Mouse (Mus musculus) neural tube, embryonic 10.5 days (tissue): ENCODE measurements around the gene Gm10447.

ENCODE experiments used
- DNase-seq: peaks from one replicate; pipeline ENCODE4 v3.0.0-alpha.2; 2017; ENCODE audit warnings: low spot score; ENCODE audit errors: extremely low spot score

Gene Gm10447

GRCm38 (mm10) chr11:53479171-53479782 is 22.4 kb upstream of the Gm10447 start:
- peak; percentile 55 for DNase-seq

- DNase-seq: peak; percentile 64
Observed at GRCm38 (mm10) chr11:53478383-53479170, 21.7 kb upstream of the Gm10447 start.

GRCm38 (mm10) chr11:53477833-53478232 is 20.9 kb upstream of the Gm10447 start:
- no peak for DNase-seq

GRCm38 (mm10) chr11:53475620-53476019 is 18.7 kb upstream of the Gm10447 start:
- DNase-seq: no peak

- DNase-seq: no peak
Observed at GRCm38 (mm10) chr11:53472709-53473108, 15.8 kb upstream of the Gm10447 start.

- DNase-seq: peak; percentile 90
Observed at GRCm38 (mm10) chr11:53469968-53470695, 13.2 kb upstream of the Gm10447 start, which contains the start of gene Gm9837. Gene Gm9837, minus strand, starts transcription at chr11:53470479.

- DNase-seq: no peak
Observed at GRCm38 (mm10) chr11:53469294-53469967, 12.5 kb upstream of the Gm10447 start.

GRCm38 (mm10) chr11:53466231-53466971 is 9.5 kb upstream of the Gm10447 start:
- peak; percentile 85 for DNase-seq

GRCm38 (mm10) chr11:53463551-53464424 is 6.9 kb upstream of the Gm10447 start:
- DNase-seq: peak; percentile 66

- DNase-seq: no peak
Observed at GRCm38 (mm10) chr11:53461727-53462126, 4.8 kb upstream of the Gm10447 start.

GRCm38 (mm10) chr11:53460192-53460591 is 3.3 kb upstream of the Gm10447 start:
- no peak for DNase-seq

- DNase-seq: no peak
Observed at GRCm38 (mm10) chr11:53458996-53459395, 2.1 kb upstream of the Gm10447 start.

GRCm38 (mm10) chr11:53457372-53457954 is 553 bp upstream of the Gm10447 start:
- DNase-seq: no peak

GRCm38 (mm10) chr11:53453031-53453430 is 3.9 kb downstream of the Gm10447 start:
- DNase-seq: no peak

GRCm38 (mm10) chr11:53452396-53452795 is 4.5 kb downstream of the Gm10447 start:
- DNase-seq: no peak

GRCm38 (mm10) chr11:53451361-53451760 is 5.5 kb downstream of the Gm10447 start:
- no peak for DNase-seq

GRCm38 (mm10) chr11:53450070-53450705 is 6.7 kb downstream of the Gm10447 start:
- no peak for DNase-seq

- DNase-seq: no peak
Observed at GRCm38 (mm10) chr11:53448529-53448928, 8.4 kb downstream of the Gm10447 start.

- DNase-seq: no peak
Observed at GRCm38 (mm10) chr11:53447996-53448395, 8.9 kb downstream of the Gm10447 start.
